Mouse (Mus musculus): ENCODE data around the gene Car4. TPM values are rescaled to one million over a fixed set of nuclear protein-coding genes. Genes with fewer than 3 reads are reported as not detected.

The Car4 gene
- total RNA-seq, 4 experiments from 2014 or later, result 49.2 to 57.6 (median 54.8) TPM

GRCm38 (mm10) chr11:85003566-85003965 is 46.0 kb downstream of the Car4 start:
- DNase-seq (ENCODE audit: low spot score in 2 of 2), result peak in 1 of 2 experiments; percentile 44

- no peak for DNase-seq (ENCODE audit: low spot score in 2 of 2)
Measured at GRCm38 (mm10) chr11:85013121-85013520, 55.5 kb downstream of the Car4 start.

Other genes with a start within 250 kb of the Car4 start
- 10 to 100 TPM; 14.0 to 18.9 (median 18.2) TPM for gene Mrm1, start 138.3 kb upstream of the Car4 start, total RNA-seq (2022)
- gene Dhrs11, start 128.8 kb upstream of the Car4 start, total RNA-seq (2022), result 1 to 10 TPM; 6.8 to 8.5 (median 7.6) TPM
- 100 to 1,000 TPM in 1 of 4 experiments, 10 to 100 TPM in 3; 88.0 to 102 (median 97.7) TPM for gene Ggnbp2, start 87.0 kb upstream of the Car4 start, total RNA-seq (2022)
- gene Myo19, start 77.6 kb upstream of the Car4 start, total RNA-seq (2022), result 10 to 100 TPM in 3 of 4 experiments, 1 to 10 TPM in 1; 9.5 to 13.9 (median 11.7) TPM
- 1 to 10 TPM; 6.0 to 8.7 (median 7.6) TPM for gene Pigw, start 77.5 kb upstream of the Car4 start, total RNA-seq (2022)
- gene Znhit3, start 41.4 kb upstream of the Car4 start, total RNA-seq (2022), result 10 to 100 TPM; 30.3 to 33.0 (median 32.5) TPM
- gene Usp32, start 182.4 kb downstream of the Car4 start, total RNA-seq (2022), result 100 to 1,000 TPM in 3 of 4 experiments, 10 to 100 TPM in 1; 96.5 to 119 (median 109) TPM
- not detected for gene 1700125H20Rik, start 212.6 kb downstream of the Car4 start, total RNA-seq (2022)

All from left cerebral cortex, adult 8-10 months (tissue).